Mouse (Mus musculus): ENCODE measurements around the gene Brd2. TPM values are rescaled to one million over a fixed set of nuclear protein-coding genes. Genes with fewer than 3 reads are reported as not detected.

Gene Brd2
- polyA plus RNA-seq, 1 experiment from 2014 or later: 88.2 TPM

DNA sequence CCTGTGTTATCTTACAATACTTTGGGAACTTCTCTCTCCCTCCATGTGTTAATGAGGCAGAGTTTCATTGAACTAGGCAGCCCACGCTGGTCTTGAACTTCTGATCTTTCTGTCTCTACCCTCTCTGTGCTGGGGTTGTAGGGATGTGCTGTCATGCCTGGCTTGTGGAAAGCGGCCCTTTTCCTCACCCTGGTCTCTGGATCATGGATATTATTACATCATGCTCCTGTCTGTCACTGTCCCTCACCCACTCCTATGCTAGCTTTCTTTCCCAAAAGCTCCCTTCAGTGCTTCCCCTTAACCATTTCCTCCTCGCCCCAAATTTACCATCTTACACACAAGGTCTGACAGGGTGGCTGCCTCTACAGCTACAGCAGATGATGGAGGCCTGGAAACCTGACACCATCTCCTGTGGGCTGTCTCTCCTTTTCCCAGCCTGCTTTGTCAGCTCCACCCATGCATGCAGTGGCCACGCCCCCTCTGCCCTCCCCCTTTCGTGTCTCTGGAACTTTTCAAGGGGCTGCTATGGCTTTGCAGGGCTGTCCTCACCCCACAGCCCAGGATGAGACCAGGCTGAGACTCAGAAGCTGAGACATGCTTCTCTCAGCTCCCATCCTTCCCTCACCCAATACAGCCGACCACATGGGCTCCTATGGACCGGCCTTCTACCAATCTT lies 29.1 kb downstream of the Brd2 start:
- peak; percentile 73 for ATAC-seq
- Histone ChIP-seq H3K9me3 (no peaks in the 10 kb centered on the region), H3K4me3 (replicated peaks) (no peak overlapping the region), H3K9ac (no peak overlapping the region), H3K36me3 (no peaks in the 10 kb centered on the region), H3K4me1 (replicated peaks) (no peaks in the 10 kb centered on the region), H3K27me3 (replicated peaks) (no peaks in the 10 kb centered on the region), H3K27ac (no peak overlapping the region), H3K4me2 (replicated peaks) (no peak overlapping the region)
- WGBS: 28% methylated on average over 7 of the region's 7 CpGs

DNA sequence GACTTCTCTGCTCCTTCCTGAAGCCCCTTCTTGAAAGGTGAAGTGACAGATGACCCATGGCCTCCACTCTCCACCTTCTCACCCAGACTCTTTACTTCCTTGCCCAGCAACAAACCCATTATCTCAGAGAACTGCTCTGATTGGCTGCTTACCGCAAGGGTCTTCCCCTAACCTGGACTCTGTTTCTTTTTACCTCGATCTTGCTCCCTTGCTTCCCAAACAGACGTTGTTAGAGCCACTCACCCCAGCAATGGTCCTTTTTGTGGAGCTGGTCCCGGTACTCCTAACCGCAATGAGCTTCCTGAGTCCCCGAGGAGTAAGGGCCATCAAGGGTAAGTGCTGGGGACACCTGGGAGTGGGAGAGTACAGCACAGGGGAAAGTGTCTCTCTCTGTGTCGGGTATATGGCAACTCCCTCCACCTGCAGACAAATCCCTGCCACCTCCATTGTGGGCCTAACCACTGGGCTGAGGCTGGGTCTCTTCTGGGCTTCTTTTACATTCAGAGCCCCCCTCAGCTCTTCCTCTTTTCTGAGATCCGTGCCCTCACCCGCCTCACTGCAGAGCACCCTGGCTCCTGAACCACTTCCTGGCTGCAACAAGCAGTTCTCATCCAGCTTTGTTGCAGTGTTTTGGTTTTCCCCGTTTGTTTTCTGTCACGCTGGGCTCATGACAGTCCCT lies 30.1 kb downstream of the Brd2 start, which contains the start of gene H2-Oa:
TSS of gene H2-Oa (plus strand) at position 144 of the 679 bp plus-strand sequence.
- no peak for ATAC-seq
- WGBS: 35% methylated on average over 11 of the region's 11 CpGs
- no peak within 1 kb of the TSS for H3K9ac ChIP-seq
- no peaks in the 10 kb centered on the region for H3K4me1 ChIP-seq (replicated peaks)
- H3K27me3 ChIP-seq (replicated peaks): no peaks in the 10 kb centered on the region
- H3K36me3 ChIP-seq: no peaks in the 10 kb centered on the region
- no peaks in the 10 kb centered on the region for H3K9me3 ChIP-seq
- H3K4me3 ChIP-seq (replicated peaks): no peak within 1 kb of the TSS
- H3K4me2 ChIP-seq (replicated peaks): no peak within 1 kb of the TSS
- H3K27ac ChIP-seq: no peak within 1 kb of the TSS

DNA sequence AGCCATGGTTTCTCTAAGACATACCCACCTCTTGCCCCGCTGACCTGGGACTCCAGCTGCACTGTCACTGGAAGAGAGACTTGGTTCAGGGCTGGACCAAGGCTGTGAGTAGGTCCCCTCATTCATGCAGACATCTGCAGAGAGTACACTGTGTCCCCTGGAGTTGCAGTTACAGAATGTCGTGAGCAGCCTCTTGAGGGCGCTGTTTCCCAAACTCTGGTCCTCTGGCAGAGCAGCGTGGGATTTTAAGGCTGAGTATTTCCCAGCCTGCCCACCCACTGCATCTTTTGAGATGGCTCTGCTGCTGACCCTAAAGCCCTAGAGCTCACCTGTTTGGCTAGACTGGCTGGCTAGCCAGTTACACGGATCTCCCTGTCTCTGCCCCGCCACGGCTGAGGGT lies 31.5 kb downstream of the Brd2 start:
- no peaks in the 10 kb centered on the region for H3K36me3 ChIP-seq
- H3K4me2 ChIP-seq (replicated peaks): no peak overlapping the region
- no peaks in the 10 kb centered on the region for H3K9me3 ChIP-seq
- H3K9ac ChIP-seq: no peak overlapping the region
- no peak overlapping the region for H3K4me3 ChIP-seq (replicated peaks)
- ATAC-seq: no peak
- WGBS: 65% methylated on average over 7 of the region's 7 CpGs
- H3K27me3 ChIP-seq (replicated peaks): no peaks in the 10 kb centered on the region
- no peak overlapping the region for H3K27ac ChIP-seq
- H3K4me1 ChIP-seq (replicated peaks): no peaks in the 10 kb centered on the region

DNA sequence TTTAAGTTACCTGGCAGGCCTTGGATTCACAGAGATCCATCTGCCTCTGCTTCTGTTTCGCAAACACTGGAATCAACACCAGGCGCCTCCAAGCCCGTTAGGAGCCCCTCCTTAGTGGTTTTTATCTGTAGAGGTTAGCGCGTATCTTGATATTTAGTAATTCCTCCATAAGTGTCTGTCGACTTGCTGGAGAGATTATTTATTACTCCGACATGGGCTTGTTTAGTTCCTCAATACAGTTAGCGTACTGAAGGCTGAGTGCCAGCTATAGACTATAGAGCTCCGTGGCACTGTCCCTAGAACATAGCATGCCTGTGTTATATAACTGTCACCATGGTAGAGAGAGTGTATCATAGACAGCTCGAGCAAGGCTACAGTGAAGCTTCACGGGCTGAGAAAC lies 34.3 kb downstream of the Brd2 start:
- Histone ChIP-seq H3K27me3 (replicated peaks) (no peaks in the 10 kb centered on the region), H3K4me2 (replicated peaks) (no peak overlapping the region), H3K9ac (no peak overlapping the region), H3K9me3 (no peaks in the 10 kb centered on the region), H3K4me1 (replicated peaks) (0 out of 2 replicates have a peak, but pooled peaks cover under 1% of the 10 kb centered on the region), H3K36me3 (no peaks in the 10 kb centered on the region), H3K4me3 (replicated peaks) (no peak overlapping the region), H3K27ac (no peak overlapping the region)
- 54% methylated on average over 11 of the region's 11 CpGs for WGBS
- ATAC-seq: no peak

DNA sequence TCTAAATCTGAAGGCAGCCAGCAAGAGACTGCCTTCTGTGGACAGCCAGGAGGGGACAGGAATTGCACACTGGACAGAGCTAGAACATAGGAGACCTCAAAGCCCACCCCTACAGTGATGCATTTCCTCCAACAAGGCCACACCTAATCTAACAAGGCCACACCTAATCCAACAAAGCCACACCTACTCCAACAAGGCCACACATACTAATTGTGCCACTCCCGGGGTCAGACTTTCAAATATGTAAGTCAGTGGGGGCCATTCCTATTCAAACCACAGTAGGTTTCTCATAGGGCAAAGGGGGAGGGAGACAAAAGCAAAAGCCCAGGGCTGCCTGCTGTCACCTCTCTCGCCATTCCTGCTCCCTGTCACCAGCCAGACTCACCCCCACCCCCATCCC lies 35.0 kb downstream of the Brd2 start:
- Histone ChIP-seq H3K36me3 (no peaks in the 10 kb centered on the region), H3K27me3 (replicated peaks) (no peaks in the 10 kb centered on the region), H3K4me1 (replicated peaks) (0 out of 2 replicates have a peak, but pooled peaks cover 2% of the 10 kb centered on the region), H3K9me3 (no peaks in the 10 kb centered on the region), H3K4me3 (replicated peaks) (no peak overlapping the region), H3K9ac (no peak overlapping the region), H3K4me2 (replicated peaks) (no peak overlapping the region), H3K27ac (no peak overlapping the region)
- WGBS: 53% methylated on average over 2 of the region's 2 CpGs
- no peak for ATAC-seq

DNA sequence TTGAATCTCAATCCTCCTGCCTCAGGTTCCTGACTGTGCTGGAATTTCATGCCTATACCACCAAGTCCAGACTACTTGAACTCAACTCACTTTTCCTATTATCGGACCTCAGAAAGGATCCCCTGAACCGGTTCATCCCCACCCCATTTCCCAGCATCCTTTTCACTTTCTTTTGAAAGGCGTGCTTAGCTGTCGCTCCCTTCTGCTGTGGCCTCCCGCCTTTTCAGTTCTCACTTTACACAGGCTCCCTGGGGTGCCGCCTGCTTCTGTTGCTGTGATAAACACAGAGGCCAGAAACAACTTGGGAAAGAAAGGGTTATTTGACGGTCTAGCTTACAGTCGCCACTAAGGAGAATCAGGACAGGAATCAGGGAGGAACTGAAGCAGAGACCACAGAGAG lies 39.3 kb downstream of the Brd2 start:
- no peak overlapping the region for H3K27ac ChIP-seq
- H3K9ac ChIP-seq: no peak overlapping the region
- H3K9me3 ChIP-seq: no peaks in the 10 kb centered on the region
- 0 out of 2 replicates have a peak, but pooled peaks cover 2% of the 10 kb centered on the region for H3K4me1 ChIP-seq (replicated peaks)
- H3K4me3 ChIP-seq (replicated peaks): no peak overlapping the region
- no peaks in the 10 kb centered on the region for H3K27me3 ChIP-seq (replicated peaks)
- H3K36me3 ChIP-seq: no peaks in the 10 kb centered on the region
- no peak for ATAC-seq
- 13% methylated on average over 8 of the region's 8 CpGs for WGBS
- H3K4me2 ChIP-seq (replicated peaks): no peak overlapping the region

DNA sequence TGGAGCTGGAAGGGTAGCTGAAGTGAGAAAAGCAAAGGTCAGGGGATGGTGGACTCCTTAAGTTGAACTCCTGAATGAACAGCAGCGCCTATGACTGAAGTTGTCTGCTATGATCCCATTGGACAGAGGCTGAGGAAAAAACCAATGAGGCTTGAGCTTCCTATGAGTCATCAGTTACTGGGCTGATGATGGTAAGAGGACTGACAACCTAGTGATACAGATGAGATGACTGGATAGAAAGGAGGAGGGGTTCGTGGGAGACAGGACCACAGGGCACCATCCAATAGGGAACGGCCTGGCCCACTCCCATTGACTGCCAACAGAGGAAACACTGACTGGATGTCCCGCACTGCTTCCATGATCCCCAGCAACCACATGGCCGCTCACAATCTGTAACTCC lies 42.8 kb downstream of the Brd2 start:
- H3K27me3 ChIP-seq (replicated peaks): peaks cover 11% of the 10 kb centered on the region
- 14% methylated on average over 5 of the region's 5 CpGs for WGBS
- H3K27ac ChIP-seq: no peak overlapping the region
- 0 out of 2 replicates have a peak, but pooled peaks cover 2% of the 10 kb centered on the region for H3K4me1 ChIP-seq (replicated peaks)
- H3K36me3 ChIP-seq: no peaks in the 10 kb centered on the region
- H3K9me3 ChIP-seq: no peaks in the 10 kb centered on the region
- H3K4me3 ChIP-seq (replicated peaks): no peak overlapping the region
- H3K4me2 ChIP-seq (replicated peaks): no peak overlapping the region
- no peak overlapping the region for H3K9ac ChIP-seq
- peak; percentile 73 for ATAC-seq

DNA sequence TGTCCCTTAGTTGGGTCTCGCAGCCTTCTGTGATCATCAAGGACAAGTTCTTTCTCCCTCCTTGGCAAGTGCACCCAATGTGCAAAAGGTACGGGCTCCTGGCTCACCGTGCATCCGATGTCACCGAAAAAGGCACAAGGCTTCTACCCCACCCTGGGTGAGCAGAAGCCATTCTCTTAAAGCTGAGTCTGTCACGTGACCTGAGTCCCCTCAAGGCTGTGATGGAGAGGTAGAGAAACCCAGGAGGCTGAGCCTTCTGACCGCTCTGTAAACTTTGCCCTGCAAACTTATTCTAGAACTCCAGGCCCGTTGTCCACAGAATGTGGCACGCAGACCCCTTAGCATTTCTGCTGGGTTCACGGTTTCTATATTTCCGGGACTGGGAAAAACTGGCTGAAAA lies 43.4 kb downstream of the Brd2 start:
- WGBS: 88% methylated on average over 11 of the region's 11 CpGs
- Histone ChIP-seq H3K9me3 (no peaks in the 10 kb centered on the region), H3K9ac (no peak overlapping the region), H3K4me1 (replicated peaks) (0 out of 2 replicates have a peak, but pooled peaks cover 2% of the 10 kb centered on the region), H3K36me3 (no peaks in the 10 kb centered on the region), H3K4me3 (replicated peaks) (no peak overlapping the region), H3K27ac (no peak overlapping the region), H3K27me3 (replicated peaks) (peaks cover 11% of the 10 kb centered on the region), H3K4me2 (replicated peaks) (no peak overlapping the region)
- ATAC-seq: no peak

DNA sequence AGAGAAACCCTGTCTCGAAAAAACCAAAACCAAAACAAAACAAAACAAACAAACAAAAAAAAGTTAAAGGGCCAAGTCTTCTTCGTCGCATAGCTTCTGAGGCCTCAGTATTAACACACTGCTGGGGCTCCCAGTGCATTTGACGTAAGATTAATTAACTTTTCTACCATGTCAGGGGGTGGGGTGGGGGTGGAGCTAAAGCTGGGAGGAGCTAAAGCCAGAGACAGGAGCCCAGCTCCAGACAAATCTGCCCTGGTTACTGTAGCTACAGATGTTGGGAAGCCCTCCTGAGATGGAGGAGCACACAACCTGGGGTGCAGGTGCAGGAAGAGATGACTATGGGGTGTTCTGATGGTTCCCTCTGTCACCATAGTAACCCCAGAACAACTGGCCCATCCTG lies 44.3 kb downstream of the Brd2 start:
- no peaks in the 10 kb centered on the region for H3K36me3 ChIP-seq
- H3K4me2 ChIP-seq (replicated peaks): no peak overlapping the region
- ATAC-seq: no peak
- no peaks in the 10 kb centered on the region for H3K9me3 ChIP-seq
- WGBS: 58% methylated on average over 4 of the region's 4 CpGs
- H3K27me3 ChIP-seq (replicated peaks): peaks cover 11% of the 10 kb centered on the region
- H3K4me1 ChIP-seq (replicated peaks): 0 out of 2 replicates have a peak, but pooled peaks cover 1% of the 10 kb centered on the region
- H3K9ac ChIP-seq: no peak overlapping the region
- no peak overlapping the region for H3K27ac ChIP-seq
- no peak overlapping the region for H3K4me3 ChIP-seq (replicated peaks)

DNA sequence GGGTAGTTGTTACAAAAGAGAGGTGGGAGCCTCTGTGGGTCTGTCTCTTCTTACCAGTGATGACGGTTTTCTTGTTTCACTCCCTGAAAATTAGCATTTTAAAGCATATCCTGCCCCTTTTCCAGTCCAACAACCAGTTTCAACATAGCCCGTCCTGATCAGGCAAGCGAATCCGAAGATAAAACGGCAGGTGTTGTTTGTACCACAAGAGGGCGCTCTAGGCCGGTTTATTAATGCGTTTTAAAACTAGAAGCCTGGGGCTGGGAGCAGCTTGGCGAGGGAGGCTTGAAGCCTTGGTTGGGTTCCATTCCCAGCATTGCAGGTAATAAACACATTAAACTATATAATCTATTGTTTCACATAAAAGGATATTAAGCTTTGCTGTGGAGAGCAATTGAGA lies 44.9 kb downstream of the Brd2 start:
- no peaks in the 10 kb centered on the region for H3K9me3 ChIP-seq
- no peaks in the 10 kb centered on the region for H3K4me1 ChIP-seq (replicated peaks)
- no peak overlapping the region for H3K4me3 ChIP-seq (replicated peaks)
- no peaks in the 10 kb centered on the region for H3K36me3 ChIP-seq
- no peak overlapping the region for H3K27ac ChIP-seq
- 2% methylated on average over 9 of the region's 9 CpGs for WGBS
- H3K4me2 ChIP-seq (replicated peaks): no peak overlapping the region
- no peak for ATAC-seq
- H3K9ac ChIP-seq: no peak overlapping the region
- peaks cover 11% of the 10 kb centered on the region for H3K27me3 ChIP-seq (replicated peaks)

DNA sequence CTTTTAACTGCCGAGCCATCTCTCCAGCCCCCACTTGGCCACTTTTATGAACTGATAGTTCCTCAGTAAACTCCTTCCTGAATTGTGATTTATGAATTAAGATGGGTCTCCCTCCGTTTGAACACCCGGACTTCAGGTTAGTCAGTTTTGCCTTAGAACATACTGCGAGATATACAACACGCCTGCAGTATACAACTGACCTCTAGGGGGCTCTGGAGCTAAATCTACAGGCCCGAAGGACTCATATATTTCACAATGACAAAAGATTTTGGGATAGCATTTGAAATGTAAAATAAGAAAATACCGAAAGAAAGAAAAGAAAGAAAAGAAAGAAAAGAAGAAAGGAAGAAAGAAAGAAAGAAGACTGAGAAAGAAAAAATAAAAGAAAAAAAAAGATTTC lies 47.2 kb downstream of the Brd2 start:
- Histone ChIP-seq H3K27ac (no peak overlapping the region), H3K9me3 (no peaks in the 10 kb centered on the region), H3K4me1 (replicated peaks) (no peaks in the 10 kb centered on the region), H3K27me3 (replicated peaks) (peaks cover 11% of the 10 kb centered on the region), H3K4me2 (replicated peaks) (no peak overlapping the region), H3K9ac (no peak overlapping the region), H3K4me3 (replicated peaks) (no peak overlapping the region), H3K36me3 (no peaks in the 10 kb centered on the region)
- WGBS: 36% methylated on average over 7 of the region's 7 CpGs
- no peak for ATAC-seq

DNA sequence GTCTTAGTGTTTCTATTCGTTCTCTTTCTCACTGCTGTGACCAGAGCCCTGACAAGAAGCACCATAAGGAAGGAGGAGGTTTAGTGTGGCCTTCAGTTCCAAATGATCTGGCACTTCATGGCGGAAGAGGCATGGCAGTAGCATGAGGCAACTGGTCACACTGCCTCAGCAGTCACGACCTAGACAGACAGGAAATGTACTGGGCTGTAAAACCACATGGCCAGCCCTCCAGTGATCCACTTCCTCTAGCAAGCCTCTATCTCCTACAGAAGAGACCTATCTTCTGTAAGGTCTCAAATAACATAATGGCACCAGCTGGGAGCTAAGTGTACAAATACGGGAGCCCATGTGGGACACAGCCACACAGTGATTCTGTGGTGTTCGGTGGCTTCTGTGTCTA lies 50.3 kb downstream of the Brd2 start:
- no peak overlapping the region for H3K4me3 ChIP-seq (replicated peaks)
- H3K9me3 ChIP-seq: no peaks in the 10 kb centered on the region
- no peak overlapping the region for H3K4me2 ChIP-seq (replicated peaks)
- H3K4me1 ChIP-seq (replicated peaks): no peaks in the 10 kb centered on the region
- no peaks in the 10 kb centered on the region for H3K36me3 ChIP-seq
- no peak overlapping the region for H3K27ac ChIP-seq
- peaks cover 7% of the 10 kb centered on the region for H3K27me3 ChIP-seq (replicated peaks)
- no peak for ATAC-seq
- no peak overlapping the region for H3K9ac ChIP-seq
- 74% methylated on average over 5 of the region's 5 CpGs for WGBS

DNA sequence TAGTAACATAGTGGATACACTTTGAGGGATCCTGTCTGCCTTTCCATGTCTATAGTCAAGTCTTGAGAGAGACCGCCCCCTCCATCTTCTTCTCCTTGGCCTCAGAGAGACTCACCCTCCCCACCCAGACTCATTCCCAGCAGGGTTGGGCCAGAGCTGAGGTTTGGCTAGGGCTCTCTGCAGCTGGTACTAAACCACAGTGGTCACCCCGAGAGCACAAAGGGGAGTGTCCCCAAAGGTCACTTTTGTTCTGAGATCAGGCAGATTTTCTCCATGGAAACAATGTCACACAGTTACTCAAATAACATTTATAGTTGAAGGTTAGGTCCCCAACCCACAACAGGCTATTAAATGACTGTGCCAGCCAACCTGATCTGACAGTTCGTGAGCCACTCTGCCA lies 53.6 kb downstream of the Brd2 start:
- no peak overlapping the region for H3K4me3 ChIP-seq (replicated peaks)
- no peaks in the 10 kb centered on the region for H3K27me3 ChIP-seq (replicated peaks)
- no peaks in the 10 kb centered on the region for H3K9me3 ChIP-seq
- H3K27ac ChIP-seq: no peak overlapping the region
- no peak for ATAC-seq
- H3K4me1 ChIP-seq (replicated peaks): no peaks in the 10 kb centered on the region
- H3K36me3 ChIP-seq: no peaks in the 10 kb centered on the region
- 56% methylated on average over 3 of the region's 3 CpGs for WGBS
- no peak overlapping the region for H3K9ac ChIP-seq
- no peak overlapping the region for H3K4me2 ChIP-seq (replicated peaks)
